Mouse (Mus musculus) C2C12 (cell line): ENCODE measurements around the gene Gm49340.

Source experiments
- CEBPB ChIP-seq: IDR thresholded peaks from one replicate; pipeline ENCODE4 v1.6.1; 2011; ENCODE audit warnings: low read depth, mild to moderate bottlenecking, control low read depth, moderate library complexity
- CTCF ChIP-seq: IDR thresholded peaks from one replicate; pipeline ENCODE4 v1.5.1; 2011; ENCODE audit not compliant: control insufficient read depth, insufficient read depth, insufficient read length
- FOSL1 ChIP-seq: IDR thresholded peaks from one replicate; pipeline ENCODE4 v1.8.0; 2011; ENCODE audit warnings: mild to moderate bottlenecking, low read length; ENCODE audit not compliant: poor library complexity, insufficient read depth, severe bottlenecking
- MAX ChIP-seq: IDR thresholded peaks from one replicate; pipeline ENCODE4 v1.6.1; 2011; ENCODE audit warnings: mild to moderate bottlenecking, control low read depth
- MYOD1 ChIP-seq: IDR thresholded peaks from one replicate; pipeline ENCODE4 v1.6.1; 2011; ENCODE audit warnings: low read depth; ENCODE audit not compliant: control insufficient read depth, insufficient read length
- MYOG ChIP-seq: IDR thresholded peaks from one replicate; pipeline ENCODE4 v1.6.1; 2011; ENCODE audit not compliant: control insufficient read depth, insufficient read length; ENCODE audit errors: extremely low read depth
- USF1 ChIP-seq: IDR thresholded peaks from one replicate; pipeline ENCODE4 v1.6.1; 2011; ENCODE audit warnings: low read depth, mild to moderate bottlenecking, control low read depth, moderate library complexity

DNA sequence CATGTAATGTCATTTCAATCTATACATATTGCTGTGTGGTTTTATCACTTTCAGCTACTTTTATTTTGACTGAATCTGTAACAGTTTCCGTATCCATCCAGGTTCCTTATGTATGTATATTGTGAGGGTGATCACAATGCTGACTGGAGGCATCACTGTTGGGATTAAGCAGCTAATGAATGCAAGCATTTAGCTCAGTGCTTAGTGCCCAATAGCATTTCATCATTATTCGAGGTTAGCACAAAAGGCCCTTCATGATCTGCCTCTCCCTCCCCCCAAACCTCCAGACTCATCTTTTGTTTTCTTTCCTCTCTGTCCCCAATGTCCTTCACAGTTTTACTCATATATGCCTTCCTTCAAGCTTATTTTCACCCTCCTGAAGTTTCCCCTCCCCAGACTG lies 26.4 kb upstream of the Gm49340 start:
- no peak for TF ChIP-seq CTCF
- TF ChIP-seq USF1 = no peak
- TF ChIP-seq FOSL1 = no peak
- TF ChIP-seq MYOD1 = no peak
- no peak for TF ChIP-seq MAX
- no peak for TF ChIP-seq CEBPB
- TF ChIP-seq MYOG = no peak
